Mouse (Mus musculus) bone marrow, adult 2 months (tissue): ENCODE measurements at regions not wholly inside any gene's neighbourhood (a gene's known extent, or its start where the extent isn't known, plus 50 kb on each side); places are given as distances from the start of the nearest gene placed in this dataset.

Experiments used
- CTCF ChIP-seq: fragments of 200-500 bp; IDR thresholded peaks from 2 replicates; pipeline ENCODE4 v1.5.1; 2011; ENCODE audit warnings: low read length, control low read depth; ENCODE audit not compliant: control insufficient read depth, insufficient read depth
- POLR2A ChIP-seq: fragments of 200-500 bp; IDR thresholded peaks from 2 replicates; pipeline ENCODE4 v1.6.1; 2011; ENCODE audit warnings: low read depth, mild to moderate bottlenecking, control low read depth, low read length, borderline replicate concordance; ENCODE audit not compliant: control insufficient read depth

- TF ChIP-seq CTCF (no peak), POLR2A (no peak)
Observed at GRCm38 (mm10) chr3:39978916-39979679, 552.0 kb upstream of the Intu start.
